Mouse (Mus musculus): Measurements from ENCODE around the gene Sugct. TPM values are rescaled to one million over a fixed set of nuclear protein-coding genes. Genes with fewer than 3 reads are reported as not detected.
"Not testable (repeated sequence)": the region's sequence is repeated elsewhere in the genome, so short reads cannot be mapped to it uniquely, and the experiment has no call there.

Sugct gene
- total and polyA plus RNA-seq, 3 experiments = 1.0 to 3.0 TPM; not detected in 1

- Histone ChIP-seq H3K9me3 (replicated peaks; ENCODE audit: insufficient read depth, low read length) (no peaks in the 10 kb centered on the region), H3K36me3 (ENCODE audit: control insufficient read depth in 1 of 2, insufficient read depth in 2 of 2, low read length in 2 of 2) (no peaks in the 10 kb centered on the region), H3K79me2 (ENCODE audit: control insufficient read depth, insufficient read depth, low read length, poor library complexity) (no peaks in the 10 kb centered on the region), H3K4me3 (ENCODE audit: control insufficient read depth in 1 of 2, insufficient read depth in 1 of 2, low read depth in 2 of 2, low read length in 2 of 2) (no peak overlapping the region), H3K27ac (ENCODE audit: control insufficient read depth, low read depth, low read length) (no peak overlapping the region), H3K4me1 (ENCODE audit: control insufficient read depth in 1 of 2, insufficient read depth in 2 of 2, low read length in 2 of 2) (no peaks in the 10 kb centered on the region), H3K27me3 (ENCODE audit: control insufficient read depth in 1 of 2, insufficient read depth in 2 of 2, low read length in 2 of 2) (no peaks in the 10 kb centered on the region), H3K9ac (ENCODE audit: control insufficient read depth, low read depth, low read length, poor library complexity, severe bottlenecking) (no peak overlapping the region)
- DNase-seq (ENCODE audit: low read depth, low spot score) = peak; percentile 3
- TF ChIP-seq ZKSCAN1 (IDR thresholded peaks at IDR 0.05; ENCODE audit: low read depth, low read length) (no peak), JUND (IDR thresholded peaks at IDR 0.05; ENCODE audit: low read depth, low read length) (no peak), POLR2AphosphoS2 (IDR thresholded peaks at IDR 0.05; ENCODE audit: low read length) (no peak), ZMIZ1 (IDR thresholded peaks at IDR 0.05; ENCODE audit: low read depth, low read length) (no peak), GABPA (IDR thresholded peaks at IDR 0.05; ENCODE audit: low read depth, low read length) (no peak), MXI1 (IDR thresholded peaks at IDR 0.05; ENCODE audit: low read depth, low read length) (no peak), EP300 (IDR thresholded peaks at IDR 0.05; ENCODE audit: low read depth in 1 of 2, low read length in 2 of 2) (peak in 1 of 2 experiments; percentile 43; a peak in 2 of 4 replicates)
These were observed 201.2 kb downstream of the Sugct start for GRCm38 (mm10) chr13:17494056-17494574.

GRCm38 (mm10) chr13:17457981-17458380, 237.4 kb downstream of the Sugct start:
- DNase-seq (ENCODE audit: low read depth, low spot score); H3K27me3 ChIP-seq (ENCODE audit: control insufficient read depth in 1 of 2, insufficient read depth in 2 of 2, low read length in 2 of 2); H3K4me1 ChIP-seq (ENCODE audit: control insufficient read depth in 1 of 2, insufficient read depth in 2 of 2, low read length in 2 of 2); H3K9me3 ChIP-seq (replicated peaks; ENCODE audit: insufficient read depth, low read length); H3K27ac ChIP-seq (ENCODE audit: control insufficient read depth, low read depth, low read length); H3K36me3 ChIP-seq (ENCODE audit: control insufficient read depth in 1 of 2, insufficient read depth in 2 of 2, low read length in 2 of 2); H3K4me3 ChIP-seq (ENCODE audit: control insufficient read depth in 1 of 2, insufficient read depth in 1 of 2, low read depth in 2 of 2, low read length in 2 of 2); H3K79me2 ChIP-seq (ENCODE audit: control insufficient read depth, insufficient read depth, low read length, poor library complexity); H3K9ac ChIP-seq (ENCODE audit: control insufficient read depth, low read depth, low read length, poor library complexity, severe bottlenecking): not testable (repeated sequence)

GRCm38 (mm10) chr13:17432139-17432916, 263.0 kb downstream of the Sugct start:
- Histone ChIP-seq H3K4me1 (ENCODE audit: control insufficient read depth in 1 of 2, insufficient read depth in 2 of 2, low read length in 2 of 2) (no peaks in the 10 kb centered on the region), H3K79me2 (ENCODE audit: control insufficient read depth, insufficient read depth, low read length, poor library complexity) (no peaks in the 10 kb centered on the region), H3K27me3 (ENCODE audit: control insufficient read depth in 1 of 2, insufficient read depth in 2 of 2, low read length in 2 of 2) (no peaks in the 10 kb centered on the region), H3K4me3 (ENCODE audit: control insufficient read depth in 1 of 2, insufficient read depth in 1 of 2, low read depth in 2 of 2, low read length in 2 of 2) (no peak overlapping the region), H3K9ac (ENCODE audit: control insufficient read depth, low read depth, low read length, poor library complexity, severe bottlenecking) (no peak overlapping the region), H3K36me3 (ENCODE audit: control insufficient read depth in 1 of 2, insufficient read depth in 2 of 2, low read length in 2 of 2) (no peaks in the 10 kb centered on the region), H3K9me3 (replicated peaks; ENCODE audit: insufficient read depth, low read length) (no peaks in the 10 kb centered on the region), H3K27ac (ENCODE audit: control insufficient read depth, low read depth, low read length) (no peak overlapping the region)
- TF ChIP-seq ZC3H11A (IDR thresholded peaks at IDR 0.05; ENCODE audit: low read depth, low read length) = peak; percentile 54
- peak; percentile 78 for TF ChIP-seq RAD21 (IDR thresholded peaks at IDR 0.05; ENCODE audit: low read depth, low read length)
- TF ChIP-seq SMC3 (IDR thresholded peaks at IDR 0.05; ENCODE audit: low read depth, low read length) = peak; percentile 73
- peak in 2 of 3 experiments; percentile 47 to 68; a peak in 4 of 6 replicates for TF ChIP-seq CTCF (IDR thresholded peaks at IDR 0.05 in 2 of 3, conservative IDR thresholded peaks at IDR 0.05 in 1 of 3; ENCODE audit: control insufficient read depth in 1 of 3, insufficient read depth in 1 of 3, low read depth in 2 of 3, low read length in 3 of 3, poor library complexity in 1 of 3, severe bottlenecking in 1 of 3)
- no peak for TF ChIP-seq JUND (IDR thresholded peaks at IDR 0.05; ENCODE audit: low read depth, low read length)
- TF ChIP-seq E2F4 (IDR thresholded peaks at IDR 0.05; ENCODE audit: borderline replicate concordance, low read depth, low read length) = no peak
- no peak for TF ChIP-seq NRF1 (IDR thresholded peaks at IDR 0.05; ENCODE audit: insufficient read depth, low read depth, low read length, poor library complexity, severe bottlenecking)
- peak; percentile 48 for DNase-seq (ENCODE audit: low read depth, low spot score)
